Mouse (Mus musculus): Measurements from ENCODE around the gene Zfp369. TPM values are rescaled to one million over a fixed set of nuclear protein-coding genes. Genes with fewer than 3 reads are reported as not detected.

Gene Zfp369
- total RNA-seq, 2 experiments from 2014 or later = 21.8 to 23.9 TPM

Other genes with a start within 250 kb of the Zfp369 start
- not detected for gene Spata31d1c, start 245.8 kb upstream of the Zfp369 start, total RNA-seq (2021)
- gene Prss47, start 226.1 kb upstream of the Zfp369 start, total RNA-seq (2021) = not detected
- 10 to 100 TPM; 33.9 to 46.3 TPM for gene Mfsd14b, start 165.8 kb upstream of the Zfp369 start, total RNA-seq (2021)
- gene Olfr465-ps1, start 140.7 kb upstream of the Zfp369 start, total RNA-seq (2021) = not detected
- not detected for gene Olfr466, start 128.6 kb upstream of the Zfp369 start, total RNA-seq (2021)
- under 1 TPM in 1 of 2 experiments, not detected in 1; 0.20 TPM for gene Nlrp4f, start 72.8 kb upstream of the Zfp369 start, total RNA-seq (2021)
- gene Gm10775, start 19.3 kb upstream of the Zfp369 start, total RNA-seq (2021) = not detected
- gene Gm10139, start 233.9 kb downstream of the Zfp369 start, total RNA-seq (2021) = not detected

All from adrenal gland, adult 18-20 months (tissue).